Mouse (Mus musculus) limb, embryonic 15.5 days (tissue): Measurements from ENCODE around the gene Pou5f2. TPM values are rescaled to one million over a fixed set of nuclear protein-coding genes. Genes with fewer than 3 reads are reported as not detected.

Experiments
- ATAC-seq: fragments of 200-750 bp; cut with Nextera tagmentation; 2 replicates; pipeline ENCODE4 v1.8.0; 2017; ENCODE audit warnings: low read depth, moderate TSS enrichment; ENCODE audit not compliant: insufficient number of reproducible peaks, low FRiP score, low TSS enrichment
- H3K27ac ChIP-seq: fragments of 300-500 bp; sonication (generic); 2 replicates; pipeline ENCODE4 v1.5.1; 2015; ENCODE audit warnings: moderate library complexity, mild to moderate bottlenecking, inconsistent platforms
- H3K27me3 ChIP-seq: fragments of 300-500 bp; sonication (generic); 2 replicates; pipeline ENCODE4 v1.6.1; 2015; ENCODE audit warnings: inconsistent platforms
- H3K36me3 ChIP-seq: fragments of 300-500 bp; sonication (generic); 2 replicates; pipeline ENCODE4 v1.6.1; 2015; ENCODE audit warnings: inconsistent platforms
- H3K4me1 ChIP-seq: fragments of 300-500 bp; sonication (generic); 2 replicates; pipeline ENCODE4 v1.6.1; 2015; ENCODE audit warnings: inconsistent platforms
- H3K4me2 ChIP-seq: fragments of 300-500 bp; sonication (generic); 2 replicates; pipeline ENCODE4 v1.6.1; 2015; ENCODE audit warnings: mild to moderate bottlenecking, inconsistent platforms
- H3K4me3 ChIP-seq: fragments of 300-500 bp; sonication (generic); 2 replicates; pipeline ENCODE4 v1.5.1; 2015; ENCODE audit warnings: mild to moderate bottlenecking, inconsistent platforms
- H3K9ac ChIP-seq: fragments of 300-500 bp; sonication (generic); 2 replicates; pipeline ENCODE4 v1.6.1; 2015; ENCODE audit warnings: inconsistent platforms
- H3K9me3 ChIP-seq: fragments of 300-500 bp; sonication (generic); 2 replicates; pipeline ENCODE4 v1.6.1; 2016; ENCODE audit warnings: inconsistent platforms
- WGBS: fragments of 180-500 bp; shearing (Covaris S2); methylation state at CpG from one replicate; pipeline ENCODE4 v1.1.7; 2015; 5-methylcytosine and 5-hydroxymethylcytosine counted together
- polyA plus RNA-seq: library from polyadenylated mRNA; unstranded; fragments of >200 nt; fragmentation: Nextera tagmentation; extraction: Ambion mirVana; gene quantifications from 2 replicates; pipeline ENCODE4 v1.2.1, GENCODE M21; 2015

Pou5f2 gene
- polyA plus RNA-seq, 1 experiment from 2014 or later = 1.8 TPM

GRCm38 (mm10) chr13:78045116-78045515, 20.4 kb downstream of the Pou5f2 start:
- Histone ChIP-seq H3K4me3 (no peak overlapping the region), H3K27me3 (no peaks in the 10 kb centered on the region), H3K27ac (no peak overlapping the region), H3K9me3 (no peaks in the 10 kb centered on the region), H3K36me3 (no peaks in the 10 kb centered on the region), H3K4me2 (no peak overlapping the region), H3K4me1 (no peaks in the 10 kb centered on the region), H3K9ac (no peak overlapping the region)
- WGBS = 30% methylated on average over 5 of the region's 5 CpGs
- no peak for ATAC-seq

Other genes with a start within 250 kb of the Pou5f2 start
- 1.3 and 1.9 TPM in 2 replicates for gene Nr2f1, start 174.9 kb downstream of the Pou5f2 start, polyA plus RNA-seq